Mouse (Mus musculus) heart, embryonic 13.5 days (tissue): Measurements from ENCODE around the gene Rnd1. TPM values are rescaled to one million over a fixed set of nuclear protein-coding genes. Genes with fewer than 3 reads are reported as not detected.

Experiments
- ATAC-seq: fragments of 200-750 bp; cut with Nextera tagmentation; 2 replicates; pipeline ENCODE4 v1.8.0; 2017; ENCODE audit warnings: moderate TSS enrichment; ENCODE audit not compliant: insufficient number of reproducible peaks, low FRiP score, low TSS enrichment; ENCODE audit errors: extremely low read depth
- H3K27ac ChIP-seq: fragments of 300-500 bp; sonication (generic); replicated peaks from 2 replicates; pipeline ENCODE4 v1.5.1; 2015; ENCODE audit warnings: moderate library complexity, mild to moderate bottlenecking, inconsistent platforms
- H3K27me3 ChIP-seq: fragments of 300-500 bp; sonication (generic); replicated peaks from 2 replicates; pipeline ENCODE4 v1.6.1; 2015; ENCODE audit warnings: mild to moderate bottlenecking, inconsistent platforms
- H3K36me3 ChIP-seq: fragments of 300-500 bp; sonication (generic); 2 replicates; pipeline ENCODE4 v1.6.1; 2015; ENCODE audit warnings: mild to moderate bottlenecking, inconsistent platforms
- H3K4me1 ChIP-seq: fragments of 300-500 bp; sonication (generic); 2 replicates; pipeline ENCODE4 v1.6.1; 2015; ENCODE audit warnings: inconsistent platforms
- H3K4me2 ChIP-seq: fragments of 300-500 bp; sonication (generic); 2 replicates; pipeline ENCODE4 v1.6.1; 2015; ENCODE audit warnings: inconsistent platforms, mild to moderate bottlenecking, moderate library complexity
- H3K4me3 ChIP-seq: fragments of 300-500 bp; sonication (generic); 2 replicates; pipeline ENCODE4 v1.5.1; 2015; ENCODE audit warnings: moderate library complexity, mild to moderate bottlenecking, inconsistent platforms
- H3K9ac ChIP-seq: fragments of 300-500 bp; sonication (generic); 2 replicates; pipeline ENCODE4 v1.6.1; 2015; ENCODE audit warnings: inconsistent platforms, mild to moderate bottlenecking, moderate library complexity
- H3K9me3 ChIP-seq: fragments of 300-500 bp; sonication (generic); 2 replicates; pipeline ENCODE4 v1.6.1; 2016; ENCODE audit warnings: inconsistent platforms
- WGBS: fragments of 180-500 bp; shearing (Covaris S2); methylation state at CpG from one replicate; pipeline ENCODE4 v1.1.7; 2015; ENCODE audit warnings: mixed read lengths; 5-methylcytosine and 5-hydroxymethylcytosine counted together
- polyA plus RNA-seq: library from polyadenylated mRNA; unstranded; fragments of >200 nt; fragmentation: Nextera tagmentation; extraction: Ambion mirVana; gene quantifications from 2 replicates; pipeline ENCODE4 v1.2.1, GENCODE M21; 2015

The Rnd1 gene
- polyA plus RNA-seq, 1 experiment from 2014 or later: 1.3 TPM

DNA sequence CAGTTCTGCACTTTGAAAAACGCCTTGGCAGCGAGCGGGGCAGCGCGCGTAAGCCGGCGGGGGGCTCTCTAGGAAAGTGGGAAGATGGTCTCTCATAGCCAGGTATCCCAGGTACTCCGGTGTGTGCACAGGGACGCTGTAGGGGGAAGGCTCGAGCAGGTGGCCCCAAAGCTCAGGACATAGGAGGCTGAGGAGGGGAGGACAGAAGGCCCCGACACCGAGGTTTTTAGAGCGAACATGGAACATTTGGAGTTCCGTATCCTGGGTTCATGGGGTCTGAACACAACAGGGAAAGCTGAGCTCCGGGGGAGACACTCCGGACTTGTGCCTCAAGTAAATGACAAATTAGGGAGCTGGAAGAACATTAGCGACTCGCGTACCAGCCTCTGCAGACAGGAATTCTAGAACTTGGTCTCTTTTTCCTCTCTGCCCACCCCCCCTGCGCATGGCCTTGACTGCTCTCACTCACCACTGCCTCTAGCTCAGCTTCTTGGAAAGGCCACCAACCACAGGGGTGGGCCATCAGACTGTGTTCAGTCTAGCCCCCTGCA is 41.9 kb downstream of the Rnd1 start:
- ATAC-seq: no peak
- 3% methylated on average over 21 of the region's 21 CpGs for WGBS
- peak overlapping the region; percentile 77 for H3K4me3 ChIP-seq
- peak overlapping the region; percentile 93 for H3K4me2 ChIP-seq
- peak overlapping the region; percentile 85 for H3K9ac ChIP-seq
- H3K27ac ChIP-seq: no peak overlapping the region
- peaks cover 2% of the 10 kb centered on the region; the same call in 1 of the 2 replicates for H3K36me3 ChIP-seq
- H3K27me3 ChIP-seq: peaks cover 78% of the 10 kb centered on the region
- H3K4me1 ChIP-seq: peaks cover 52% of the 10 kb centered on the region
- H3K9me3 ChIP-seq: no peaks in the 10 kb centered on the region

DNA sequence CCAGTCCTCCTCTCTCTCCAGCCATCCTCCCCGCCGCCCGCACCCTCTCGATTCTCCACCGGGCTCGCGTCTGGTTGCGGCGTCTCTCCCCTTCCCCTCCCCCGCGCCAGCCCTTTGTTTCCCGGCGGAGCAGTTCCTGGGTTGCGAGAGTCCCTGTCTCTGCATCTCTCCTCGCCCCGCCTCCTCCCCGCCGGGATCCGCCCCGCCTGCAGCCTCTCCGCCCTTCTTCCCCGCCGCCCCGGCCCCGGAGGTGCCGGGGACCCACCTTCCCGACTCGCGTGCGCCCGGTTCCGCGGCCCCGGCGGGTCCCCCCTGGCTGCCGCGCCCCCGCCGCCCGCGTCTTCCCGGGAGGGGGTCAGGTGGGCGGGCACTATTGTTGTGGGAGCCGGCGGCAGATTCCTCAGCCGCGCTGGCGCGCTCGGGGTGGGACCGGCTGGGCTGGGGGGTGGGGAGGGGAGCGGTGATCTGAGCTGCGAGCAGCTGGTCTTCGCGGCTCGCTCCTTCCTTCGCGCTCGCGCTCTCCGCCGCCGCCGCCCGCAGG is 42.6 kb downstream of the Rnd1 start:
- Histone ChIP-seq H3K27me3 (peaks cover 85% of the 10 kb centered on the region), H3K27ac (no peak overlapping the region; the same call in 1 of the 2 replicates), H3K36me3 (0 out of 2 replicates have a peak, but pooled peaks cover 2% of the 10 kb centered on the region), H3K9ac (peak overlapping the region; percentile 85), H3K4me2 (peak overlapping the region; percentile 93), H3K4me3 (peak overlapping the region; percentile 77), H3K4me1 (peaks cover 59% of the 10 kb centered on the region), H3K9me3 (no peaks in the 10 kb centered on the region)
- 1% methylated on average over 45 of the region's 65 CpGs for WGBS
- no peak for ATAC-seq

DNA sequence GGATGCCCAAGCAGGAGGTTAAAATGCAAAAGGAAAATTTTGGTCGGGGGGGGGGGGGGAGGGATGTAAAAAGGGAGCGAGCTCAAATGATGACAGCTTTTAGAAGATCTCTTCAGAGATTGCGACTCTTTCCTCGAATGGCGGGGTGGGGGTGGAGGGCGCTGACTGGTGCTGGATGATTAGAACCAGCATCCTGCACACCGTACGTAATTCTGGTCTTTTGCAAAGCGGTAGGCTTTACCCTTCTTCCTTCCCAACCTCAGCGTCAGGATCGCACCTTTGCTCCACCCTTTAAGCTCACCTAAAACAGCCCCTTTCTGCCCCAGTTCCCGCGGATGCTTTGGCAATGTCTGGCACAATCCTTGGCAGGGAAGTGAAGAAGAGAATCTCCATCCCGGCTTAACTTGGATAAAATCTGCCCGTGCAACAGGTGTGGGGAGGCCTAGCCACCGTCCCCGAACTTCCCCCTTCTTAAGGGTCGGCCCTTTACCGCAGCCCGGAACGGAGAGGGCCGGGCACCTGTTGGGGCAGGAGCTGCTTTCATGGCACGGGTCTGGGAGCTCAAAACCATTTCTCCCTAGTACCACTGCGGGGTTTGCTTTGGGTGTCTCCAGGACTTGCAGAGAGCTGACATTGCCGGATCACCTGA is 43.3 kb downstream of the Rnd1 start:
- peaks cover 66% of the 10 kb centered on the region for H3K4me1 ChIP-seq
- H3K9ac ChIP-seq: peak overlapping the region; percentile 85
- peak overlapping the region; percentile 77 for H3K4me3 ChIP-seq
- H3K36me3 ChIP-seq: no peaks in the 10 kb centered on the region
- peak overlapping the region; percentile 93 for H3K4me2 ChIP-seq
- no peaks in the 10 kb centered on the region for H3K9me3 ChIP-seq
- H3K27me3 ChIP-seq: peaks cover 85% of the 10 kb centered on the region
- H3K27ac ChIP-seq: no peak overlapping the region
- under 1% methylated on average over 25 of the region's 25 CpGs for WGBS
- no peak for ATAC-seq

DNA sequence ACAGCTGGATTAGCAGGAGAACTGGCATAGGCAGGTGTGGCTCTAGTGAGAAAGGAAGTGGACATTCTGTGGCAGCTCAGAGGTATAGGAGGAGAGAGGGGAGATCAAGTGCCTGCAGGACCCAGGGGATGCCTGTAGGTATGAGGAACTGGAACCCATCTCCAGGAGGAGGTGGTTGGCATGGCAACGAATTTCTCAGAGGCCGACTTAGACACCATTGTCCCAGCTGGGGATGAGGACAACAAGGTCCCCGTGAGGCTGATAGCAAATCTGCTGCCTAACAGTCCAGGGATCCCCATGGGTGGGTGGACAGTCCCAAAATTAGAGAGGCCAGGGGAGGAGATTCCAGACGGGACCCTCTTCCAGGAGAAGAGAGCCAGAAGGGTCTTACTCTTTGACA is 44.3 kb downstream of the Rnd1 start:
- Histone ChIP-seq H3K9ac (peak overlapping the region; percentile 80), H3K4me1 (peaks cover 75% of the 10 kb centered on the region)

DNA sequence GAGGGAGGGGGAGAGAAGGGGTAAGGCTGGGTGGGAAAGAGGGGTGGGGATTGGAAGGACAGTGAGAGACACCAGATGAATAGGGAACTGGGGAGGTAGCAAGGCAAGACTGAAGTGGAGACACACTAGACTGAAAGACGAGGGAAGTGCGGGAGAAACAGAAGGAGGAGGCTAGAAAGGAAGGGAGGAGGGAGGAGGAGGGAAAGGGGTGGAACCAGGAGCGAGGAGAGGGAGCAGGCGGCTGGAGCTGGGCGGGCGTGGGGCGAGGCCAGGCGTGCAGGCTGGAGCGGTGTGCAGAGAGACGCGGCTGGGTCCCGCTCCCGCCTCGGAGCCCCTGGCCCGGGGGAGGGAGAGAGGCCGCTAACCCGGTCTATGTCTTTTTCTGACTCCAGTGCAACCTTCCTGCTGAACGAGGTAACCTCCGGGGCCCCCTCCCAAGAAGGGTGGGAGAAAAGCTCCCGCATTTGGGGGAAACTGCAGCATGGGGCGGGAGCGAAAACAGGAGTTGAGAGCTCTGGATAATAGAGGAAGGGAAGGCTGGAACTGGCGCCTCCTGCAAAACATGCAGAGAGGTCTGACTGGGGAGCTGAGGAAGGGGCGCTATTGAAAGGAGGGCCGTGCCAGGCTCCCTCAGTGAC is 45.0 kb downstream of the Rnd1 start:
- WGBS: 1% methylated on average over 25 of the region's 25 CpGs
- Histone ChIP-seq H3K9me3 (no peaks in the 10 kb centered on the region), H3K27me3 (peaks cover 94% of the 10 kb centered on the region), H3K4me2 (peak overlapping the region; percentile 93), H3K36me3 (no peaks in the 10 kb centered on the region), H3K4me3 (peak overlapping the region; percentile 77), H3K27ac (no peak overlapping the region), H3K4me1 (peaks cover 75% of the 10 kb centered on the region), H3K9ac (peak overlapping the region; percentile 80)
- ATAC-seq: no peak

More for the DNA sequence above, 44.3 kb downstream of the Rnd1 start:
- WGBS: 4% methylated on average over 4 of the region's 4 CpGs
- no peaks in the 10 kb centered on the region for H3K9me3 ChIP-seq
- H3K4me2 ChIP-seq: peak overlapping the region; percentile 93
- no peaks in the 10 kb centered on the region for H3K36me3 ChIP-seq
- no peak overlapping the region for H3K27ac ChIP-seq
- H3K4me3 ChIP-seq: peak overlapping the region; percentile 77
- peaks cover 93% of the 10 kb centered on the region for H3K27me3 ChIP-seq
- no peak for ATAC-seq

DNA sequence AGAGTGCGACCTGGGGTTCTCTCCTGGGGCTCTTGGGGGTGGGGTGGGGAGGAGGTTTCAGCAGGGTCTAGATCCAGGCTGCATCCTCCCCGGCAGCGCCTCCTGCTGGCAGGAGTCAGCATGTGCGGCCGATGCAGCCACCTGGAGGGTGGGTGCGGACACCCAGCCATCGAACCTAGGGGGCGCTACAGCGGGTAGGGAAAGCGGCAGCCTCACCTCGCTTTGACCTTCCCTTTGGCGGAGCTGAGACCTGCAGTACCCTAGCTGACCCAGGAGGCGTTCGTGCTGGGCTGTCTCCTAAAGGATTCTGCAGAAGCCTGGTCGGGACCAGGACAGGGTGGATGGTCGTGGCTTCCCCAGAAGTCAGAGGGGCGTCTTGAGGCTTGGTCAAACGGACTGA is 45.8 kb downstream of the Rnd1 start:
- WGBS: under 1% methylated on average over 18 of the region's 18 CpGs
- Histone ChIP-seq H3K27me3 (peaks cover 87% of the 10 kb centered on the region), H3K4me3 (peak overlapping the region; percentile 77), H3K36me3 (no peaks in the 10 kb centered on the region), H3K9me3 (no peaks in the 10 kb centered on the region), H3K4me2 (peak overlapping the region; percentile 93), H3K27ac (no peak overlapping the region), H3K4me1 (peaks cover 74% of the 10 kb centered on the region), H3K9ac (peak overlapping the region; percentile 80)
- ATAC-seq: no peak; the same call in 1 of the 2 replicates

DNA sequence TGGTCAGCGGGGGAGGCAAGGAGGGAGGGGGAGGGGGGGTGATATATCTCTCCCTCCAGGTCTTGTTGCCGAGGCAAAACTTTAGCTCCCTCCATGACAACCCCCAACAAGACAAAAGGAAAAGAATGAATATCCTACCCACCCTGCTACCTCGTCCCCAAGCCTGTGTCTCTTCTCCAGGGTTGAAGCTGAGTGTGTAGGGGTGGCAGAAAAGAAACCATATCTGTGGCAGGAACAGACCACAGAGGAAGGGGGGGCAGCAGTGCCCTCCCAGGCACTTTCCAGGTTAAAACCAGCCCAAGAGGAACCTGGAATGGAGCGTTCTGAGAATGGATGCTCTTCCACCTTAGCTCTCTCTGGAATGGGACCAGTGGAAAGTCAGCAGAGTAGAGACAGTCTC is 46.7 kb downstream of the Rnd1 start, which contains the start of gene Cacnb3:
Gene Cacnb3, plus strand, starts transcription at position 301 of the 400 bp plus-strand sequence.
- 49% methylated on average over 3 of the region's 4 CpGs for WGBS

DNA sequence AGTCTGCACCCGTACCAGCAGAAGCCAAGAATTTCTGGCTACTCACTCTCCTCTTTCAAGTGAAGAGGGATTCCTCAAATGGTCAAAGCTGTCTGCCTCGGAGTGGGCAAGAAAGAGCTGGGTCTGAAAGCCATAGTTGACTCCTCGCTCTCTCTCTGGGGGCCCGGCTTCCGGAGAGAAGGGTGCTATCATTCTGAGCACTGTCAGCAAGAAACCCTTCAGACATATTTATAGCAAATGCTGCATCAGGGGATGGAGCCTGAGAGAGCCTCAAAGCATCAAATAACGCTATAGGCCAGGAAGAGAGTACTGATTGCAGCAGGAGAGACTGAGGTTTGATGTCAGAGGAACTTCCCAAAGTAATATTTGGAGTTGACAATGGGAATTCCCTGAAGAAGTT is 47.8 kb downstream of the Rnd1 start:
- H3K9me3 ChIP-seq: no peaks in the 10 kb centered on the region
- H3K4me3 ChIP-seq: no peak overlapping the region
- ATAC-seq: no peak
- peaks cover 71% of the 10 kb centered on the region for H3K27me3 ChIP-seq
- peaks cover 68% of the 10 kb centered on the region for H3K4me1 ChIP-seq
- H3K4me2 ChIP-seq: peak overlapping the region; percentile 62
- H3K9ac ChIP-seq: peak overlapping the region; percentile 67
- no peaks in the 10 kb centered on the region for H3K36me3 ChIP-seq
- 0 out of 2 replicates have a peak overlapping the region, but pooled peaks have one; percentile 24 for H3K27ac ChIP-seq
- WGBS: 29% methylated on average over 6 of the region's 6 CpGs

More for the DNA sequence above, 46.7 kb downstream of the Rnd1 start, which contains the start of gene Cacnb3:
- Histone ChIP-seq H3K9ac (peak within 1 kb of the TSS; percentile 80), H3K4me3 (peak within 1 kb of the TSS; percentile 77), H3K9me3 (no peaks in the 10 kb centered on the region), H3K4me1 (peaks cover 74% of the 10 kb centered on the region), H3K4me2 (peak within 1 kb of the TSS; percentile 93), H3K27ac (no peak within 1 kb of the TSS), H3K36me3 (no peaks in the 10 kb centered on the region), H3K27me3 (peaks cover 78% of the 10 kb centered on the region)
- no peak for ATAC-seq

DNA sequence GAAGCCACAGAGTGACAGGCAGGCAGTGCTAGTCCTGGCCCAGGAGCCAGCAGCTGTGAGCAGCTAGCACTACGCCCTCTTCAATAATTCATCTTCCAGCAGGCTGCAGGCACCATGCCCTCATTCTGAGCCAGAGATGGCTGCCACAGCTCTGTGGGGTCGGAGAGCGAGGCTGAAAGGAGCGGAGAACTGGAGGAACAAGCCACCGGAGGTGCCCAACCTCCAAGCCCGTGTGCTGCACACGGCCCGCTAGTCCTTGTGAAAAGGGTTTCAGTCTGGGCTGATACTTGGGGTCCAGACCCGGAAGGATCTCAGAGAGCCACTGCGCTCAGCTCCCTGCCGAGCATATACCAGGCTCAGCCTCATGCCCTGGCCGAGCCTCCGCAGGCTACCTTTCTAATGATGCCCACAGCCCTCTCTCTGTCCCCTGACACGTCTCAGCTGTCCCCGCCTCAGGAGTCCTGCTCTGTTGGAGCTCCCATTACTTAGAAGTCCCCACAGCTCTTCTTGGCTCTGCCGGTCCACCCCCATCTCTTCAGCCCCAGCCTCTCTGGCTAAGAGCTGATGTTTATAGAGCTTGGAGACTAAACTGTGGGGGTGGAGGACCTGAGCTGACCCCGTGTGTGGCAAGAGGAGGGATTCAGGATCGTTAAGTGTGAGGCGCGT is 48.5 kb downstream of the Rnd1 start:
- 13% methylated on average over 20 of the region's 20 CpGs for WGBS
- peak overlapping the region; percentile 32 for H3K4me3 ChIP-seq
- no peak for ATAC-seq
- H3K9ac ChIP-seq: peak overlapping the region; percentile 67
- peak overlapping the region; percentile 62 for H3K4me2 ChIP-seq
- H3K4me1 ChIP-seq: peaks cover 61% of the 10 kb centered on the region
- 0 out of 2 replicates have a peak, but pooled peaks cover 3% of the 10 kb centered on the region for H3K9me3 ChIP-seq
- no peaks in the 10 kb centered on the region for H3K36me3 ChIP-seq
- peak overlapping the region; percentile 24; the same call in 1 of the 2 replicates for H3K27ac ChIP-seq
- peaks cover 64% of the 10 kb centered on the region for H3K27me3 ChIP-seq

DNA sequence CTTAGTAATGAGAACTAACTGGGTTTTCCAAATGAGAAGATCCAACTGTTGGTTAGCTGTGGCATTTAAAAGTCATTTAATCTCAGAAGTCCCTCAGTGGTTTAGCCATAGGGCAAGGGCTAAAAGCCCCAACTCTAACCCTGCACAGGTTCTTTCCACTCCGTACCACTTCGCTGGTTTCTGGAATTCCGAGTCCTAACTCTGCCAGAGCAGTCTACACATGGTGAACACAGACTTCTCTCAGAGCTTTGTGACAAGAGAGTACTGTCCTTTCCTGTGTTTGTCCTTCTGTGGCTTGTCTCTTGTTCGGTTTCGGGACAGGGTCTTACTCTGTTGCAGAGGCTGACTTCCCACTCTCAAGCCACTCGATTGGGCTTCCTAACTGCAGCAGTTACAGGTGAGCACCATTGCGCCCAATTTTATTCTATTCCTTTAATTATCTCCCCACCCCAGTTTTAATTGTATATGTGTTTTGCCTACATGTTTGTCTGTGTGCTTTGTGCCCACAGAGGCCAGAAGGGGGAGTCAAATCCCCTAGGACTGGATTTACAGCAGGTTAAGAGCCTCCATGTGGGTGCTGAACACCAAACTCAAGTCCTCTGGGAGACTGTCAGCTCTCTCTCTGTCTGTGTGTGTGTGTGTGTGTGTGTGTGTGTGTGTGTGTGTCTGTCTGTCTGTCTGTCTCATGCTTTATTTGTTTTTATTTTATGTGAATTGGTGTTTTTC is 50.6 kb downstream of the Rnd1 start:
- 69% methylated on average over 7 of the region's 7 CpGs for WGBS
- Histone ChIP-seq H3K27me3 (peaks cover 56% of the 10 kb centered on the region), H3K4me3 (no peak overlapping the region), H3K27ac (no peak overlapping the region), H3K4me1 (peaks cover 42% of the 10 kb centered on the region), H3K36me3 (no peaks in the 10 kb centered on the region), H3K4me2 (0 out of 2 replicates have a peak overlapping the region, but pooled peaks have one; percentile 16), H3K9me3 (0 out of 2 replicates have a peak, but pooled peaks cover 4% of the 10 kb centered on the region), H3K9ac (no peak overlapping the region)
- no peak for ATAC-seq
